Comparison of ENCODE assay signal across 21 mouse cellular contexts in genomic region chr1:156994005-156994643, GRCm38 (mm10). TPM values are rescaled to one million over a fixed set of nuclear protein-coding genes. Genes with fewer than 3 reads are reported as not detected.
DNase-seq lines count a peak whose midpoint lies in the region; ATAC-seq and TF ChIP-seq lines count a peak whose summit lies in the region.
"Had no signal": no experiment of that assay in that cellular context is flagged by ENCODE, and none has a peak within 500 bp of the region (broad histone marks: within the 10 kb centered on the region; RNA-seq: fewer than 3 reads in every experiment).

No protein-coding gene starts in this region.

- TF ChIP-seq CTCF in stomach, postnatal 0 days (IDR thresholded peaks at IDR 0.05; ENCODE audit: low read depth): no peak
- no peak for TF ChIP-seq CTCF in left cerebral cortex, adult 2 months (IDR thresholded peaks at IDR 0.05)

- no peak for DNase-seq in midbrain, embryonic 10.5 days (ENCODE audit: low spot score)
- DNase-seq in midbrain, embryonic 11.5 days (ENCODE audit: low spot score, missing footprints): no peak
- DNase-seq in stomach, postnatal 0 days (ENCODE audit: low spot score): peak; percentile 71
- no peak for DNase-seq in left cerebral cortex, adult 2 months (ENCODE audit: extremely low spot score in 1 of 2, low spot score in 2 of 2)
- DNase-seq: cerebellum, adult 2 months; cerebellum, postnatal 36 days; kidney, adult 2 months; kidney, postnatal 10 days; layer of hippocampus, postnatal 36 days; spleen, adult 18-20 months; thymus, adult 18-20 months; thymus, postnatal 4 days had no signal

- H3K27ac ChIP-seq in forebrain, embryonic 13.5 days: peak overlapping the region; percentile 70; the same call in 1 of the 2 replicates
- no peak overlapping the region for H3K27ac ChIP-seq in forebrain, embryonic 12.5 days
- H3K27ac ChIP-seq in midbrain, embryonic 10.5 days (replicated peaks): peak overlapping the region; percentile 75; the same call in 1 of the 2 replicates
- H3K27ac ChIP-seq in midbrain, embryonic 11.5 days (ENCODE audit: low read depth, low read length): no peak overlapping the region
- 0 out of 2 replicates have a peak overlapping the region, but pooled peaks have one; percentile 38 for H3K27ac ChIP-seq in liver, embryonic 12.5 days
- peak overlapping the region; percentile 53; the same call in 1 of the 2 replicates for H3K27ac ChIP-seq in stomach, postnatal 0 days (replicated peaks)
- H3K27ac ChIP-seq in left cerebral cortex, adult 2 months: no peak overlapping the region
- no peak overlapping the region for H3K27ac ChIP-seq in midbrain, embryonic 15.5 days
- H3K27ac ChIP-seq: embryonic facial prominence, embryonic 15.5 days; heart, embryonic 15.5 days; limb, embryonic 15.5 days; midbrain, embryonic 13.5 days; neural tube, embryonic 13.5 days had no signal

- H3K4me2 ChIP-seq in forebrain, embryonic 13.5 days: no peak overlapping the region
- no peak overlapping the region for H3K4me2 ChIP-seq in forebrain, embryonic 12.5 days
- H3K4me2 ChIP-seq in midbrain, embryonic 11.5 days: no peak overlapping the region
- H3K4me2 ChIP-seq in liver, embryonic 12.5 days: peak overlapping the region; percentile 13; the same call in 1 of the 2 replicates
- H3K4me2 ChIP-seq in stomach, postnatal 0 days (replicated peaks; ENCODE audit: low read depth): no peak overlapping the region
- no peak overlapping the region for H3K4me2 ChIP-seq in midbrain, embryonic 15.5 days
- H3K4me2 ChIP-seq: embryonic facial prominence, embryonic 15.5 days; heart, embryonic 15.5 days; limb, embryonic 15.5 days; midbrain, embryonic 13.5 days; neural tube, embryonic 13.5 days had no signal

- H3K9me3 ChIP-seq in forebrain, embryonic 13.5 days (replicated peaks): no peaks in the 10 kb centered on the region
- no peaks in the 10 kb centered on the region for H3K9me3 ChIP-seq in forebrain, embryonic 12.5 days
- no peaks in the 10 kb centered on the region for H3K9me3 ChIP-seq in midbrain, embryonic 10.5 days (replicated peaks)
- H3K9me3 ChIP-seq in midbrain, embryonic 11.5 days (ENCODE audit: control insufficient read depth, low read length): no peaks in the 10 kb centered on the region
- H3K9me3 ChIP-seq in liver, embryonic 12.5 days (replicated peaks): no peaks in the 10 kb centered on the region
- H3K9me3 ChIP-seq in stomach, postnatal 0 days (ENCODE audit: control insufficient read depth, low read length): no peaks in the 10 kb centered on the region
- H3K9me3 ChIP-seq in midbrain, embryonic 15.5 days: no peaks in the 10 kb centered on the region
- H3K9me3 ChIP-seq: embryonic facial prominence, embryonic 15.5 days; heart, embryonic 15.5 days; limb, embryonic 15.5 days; midbrain, embryonic 13.5 days; neural tube, embryonic 13.5 days had no signal

- no peak for ATAC-seq in forebrain, embryonic 13.5 days
- ATAC-seq in forebrain, embryonic 12.5 days (ENCODE audit: low FRiP score): no peak
- no peak for ATAC-seq in midbrain, embryonic 11.5 days (ENCODE audit: low FRiP score)
- ATAC-seq in liver, embryonic 12.5 days: peak; percentile 59
- peak; percentile 36; the same call in 1 of the 2 replicates for ATAC-seq in stomach, postnatal 0 days (ENCODE audit: low FRiP score, low TSS enrichment)
- ATAC-seq in midbrain, embryonic 15.5 days (replicated peaks): no peak
- ATAC-seq: midbrain, embryonic 13.5 days had no signal

- no peaks in the 10 kb centered on the region for H3K36me3 ChIP-seq in forebrain, embryonic 13.5 days (ENCODE audit: poor library complexity, severe bottlenecking)
- no peaks in the 10 kb centered on the region for H3K36me3 ChIP-seq in forebrain, embryonic 12.5 days (replicated peaks)
- H3K36me3 ChIP-seq in midbrain, embryonic 10.5 days: no peaks in the 10 kb centered on the region
- H3K36me3 ChIP-seq in midbrain, embryonic 11.5 days (ENCODE audit: control insufficient read depth, insufficient read depth, low read length): no peaks in the 10 kb centered on the region
- no peaks in the 10 kb centered on the region for H3K36me3 ChIP-seq in liver, embryonic 12.5 days
- no peaks in the 10 kb centered on the region for H3K36me3 ChIP-seq in stomach, postnatal 0 days (ENCODE audit: control insufficient read depth, insufficient read depth, low read length)
- no peaks in the 10 kb centered on the region for H3K36me3 ChIP-seq in midbrain, embryonic 15.5 days (replicated peaks)
- H3K36me3 ChIP-seq: embryonic facial prominence, embryonic 15.5 days; heart, embryonic 15.5 days; limb, embryonic 15.5 days; midbrain, embryonic 13.5 days; neural tube, embryonic 13.5 days had no signal

- H3K4me3 ChIP-seq in forebrain, embryonic 13.5 days: no peak overlapping the region
- H3K4me3 ChIP-seq in forebrain, embryonic 12.5 days (replicated peaks): no peak overlapping the region
- H3K4me3 ChIP-seq in midbrain, embryonic 10.5 days: no peak overlapping the region
- H3K4me3 ChIP-seq in midbrain, embryonic 11.5 days (ENCODE audit: low read depth, low read length): no peak overlapping the region
- H3K4me3 ChIP-seq in liver, embryonic 12.5 days: no peak overlapping the region
- H3K4me3 ChIP-seq in stomach, postnatal 0 days (ENCODE audit: low read depth, low read length): no peak overlapping the region
- H3K4me3 ChIP-seq in left cerebral cortex, adult 2 months: no peak overlapping the region
- H3K4me3 ChIP-seq in midbrain, embryonic 15.5 days: no peak overlapping the region
- H3K4me3 ChIP-seq: embryonic facial prominence, embryonic 15.5 days; heart, embryonic 15.5 days; limb, embryonic 15.5 days; midbrain, embryonic 13.5 days; neural tube, embryonic 13.5 days had no signal

- intact Hi-C loops in left cerebral cortex, adult 2 months (cut with DNase I): no loop called here

- H3K9ac ChIP-seq in forebrain, embryonic 13.5 days: no peak overlapping the region
- no peak overlapping the region for H3K9ac ChIP-seq in forebrain, embryonic 12.5 days
- no peak overlapping the region for H3K9ac ChIP-seq in midbrain, embryonic 11.5 days (ENCODE audit: low read length)
- peak overlapping the region; percentile 40; the same call in 1 of the 2 replicates for H3K9ac ChIP-seq in liver, embryonic 12.5 days
- no peak overlapping the region for H3K9ac ChIP-seq in stomach, postnatal 0 days (ENCODE audit: low read length)
- H3K9ac ChIP-seq in midbrain, embryonic 15.5 days: no peak overlapping the region
- H3K9ac ChIP-seq: embryonic facial prominence, embryonic 15.5 days; heart, embryonic 15.5 days; limb, embryonic 15.5 days; midbrain, embryonic 13.5 days; neural tube, embryonic 13.5 days had no signal

- TF ChIP-seq EP300 in stomach, postnatal 0 days (optimal IDR thresholded peaks at IDR 0.05): no peak

- no peaks in the 10 kb centered on the region for H3K27me3 ChIP-seq in forebrain, embryonic 13.5 days
- no peaks in the 10 kb centered on the region for H3K27me3 ChIP-seq in forebrain, embryonic 12.5 days
- H3K27me3 ChIP-seq in midbrain, embryonic 10.5 days (ENCODE audit: low read depth, poor library complexity, severe bottlenecking): no peaks in the 10 kb centered on the region
- H3K27me3 ChIP-seq in midbrain, embryonic 11.5 days (ENCODE audit: control insufficient read depth, insufficient read depth, low read length): no peaks in the 10 kb centered on the region
- no peaks in the 10 kb centered on the region for H3K27me3 ChIP-seq in liver, embryonic 12.5 days (replicated peaks)
- H3K27me3 ChIP-seq in stomach, postnatal 0 days (ENCODE audit: control insufficient read depth, insufficient read depth, low read length): no peaks in the 10 kb centered on the region
- no peaks in the 10 kb centered on the region for H3K27me3 ChIP-seq in midbrain, embryonic 15.5 days (replicated peaks)
- H3K27me3 ChIP-seq: embryonic facial prominence, embryonic 15.5 days; heart, embryonic 15.5 days; limb, embryonic 15.5 days; midbrain, embryonic 13.5 days; neural tube, embryonic 13.5 days had no signal

- WGBS in forebrain, embryonic 13.5 days: 65% methylated on average over 15 of the region's 15 CpGs
- WGBS in forebrain, embryonic 12.5 days: 69% methylated on average over 15 of the region's 15 CpGs
- 64% methylated on average over 15 of the region's 15 CpGs for WGBS in midbrain, embryonic 10.5 days
- 65% methylated on average over 15 of the region's 15 CpGs for WGBS in midbrain, embryonic 11.5 days
- 41% methylated on average over 15 of the region's 15 CpGs for WGBS in liver, embryonic 12.5 days (ENCODE audit: insufficient replicate concordance)
- WGBS in stomach, postnatal 0 days: 53% methylated on average over 15 of the region's 15 CpGs
- 65% methylated on average over 15 of the region's 15 CpGs for WGBS in midbrain, embryonic 15.5 days

- H3K4me1 ChIP-seq in forebrain, embryonic 13.5 days: peaks cover 63% of the 10 kb centered on the region
- peaks cover 43% of the 10 kb centered on the region for H3K4me1 ChIP-seq in forebrain, embryonic 12.5 days
- H3K4me1 ChIP-seq in midbrain, embryonic 10.5 days: peaks cover 70% of the 10 kb centered on the region
- peaks cover 16% of the 10 kb centered on the region for H3K4me1 ChIP-seq in midbrain, embryonic 11.5 days (ENCODE audit: control insufficient read depth, insufficient read depth, low read length)
- peaks cover 82% of the 10 kb centered on the region for H3K4me1 ChIP-seq in liver, embryonic 12.5 days
- no peaks in the 10 kb centered on the region for H3K4me1 ChIP-seq in stomach, postnatal 0 days (replicated peaks; ENCODE audit: control insufficient read depth, insufficient read depth)
- peaks cover 32% of the 10 kb centered on the region for H3K4me1 ChIP-seq in midbrain, embryonic 15.5 days

RNA-seq across cellular contexts. Expression of gene Ralgps2, which starts 54.7 kb away (rescaled TPM):
- polyA plus RNA-seq in forebrain, embryonic 13.5 days (2015; fragmentation: Nextera tagmentation; extraction: Ambion mirVana): 123 and 133 TPM in 2 replicates
- 109 and 111 TPM in 2 replicates for polyA plus RNA-seq in forebrain, embryonic 12.5 days (2016; fragmentation: Nextera tagmentation; extraction: Ambion mirVana)
- polyA plus RNA-seq in midbrain, embryonic 10.5 days (2016; fragmentation: Nextera tagmentation; extraction: Ambion mirVana): 92.8 and 96.8 TPM in 2 replicates
- polyA plus RNA-seq in midbrain, embryonic 11.5 days (2014; fragmentation: Nextera tagmentation; extraction: Ambion mirVana): 85.1 and 91.9 TPM in 2 replicates
- polyA plus RNA-seq in liver, embryonic 12.5 days (2016; fragmentation: Nextera tagmentation; extraction: Ambion mirVana): 25.6 and 26.8 TPM in 2 replicates
- 38.7 and 41.3 TPM in 2 replicates for polyA plus RNA-seq in stomach, postnatal 0 days (2015; fragmentation: Nextera tagmentation; extraction: Ambion mirVana)
- total RNA-seq in left cerebral cortex, adult 2 months (2021): 10 to 100 TPM; 40.5 to 43.2 TPM
- 87.9 and 104 TPM in 2 replicates for polyA plus RNA-seq in midbrain, embryonic 15.5 days (2015; fragmentation: Nextera tagmentation; extraction: Ambion mirVana)

Comparison
In these comparisons a context has a peak if more than half of its experiments do, and no peak if none do; other contexts are left out.
1. H3K27ac ChIP-seq: peak in forebrain, embryonic 13.5 days (single experiment), midbrain, embryonic 10.5 days (single experiment), liver, embryonic 12.5 days (single experiment) and stomach, postnatal 0 days (single experiment); none in forebrain, embryonic 12.5 days (single experiment), midbrain, embryonic 11.5 days (single experiment), left cerebral cortex, adult 2 months (single experiment) and midbrain, embryonic 15.5 days (single experiment).
2. ATAC-seq: peak in liver, embryonic 12.5 days (single experiment) and stomach, postnatal 0 days (single experiment); none in forebrain, embryonic 13.5 days (single experiment), forebrain, embryonic 12.5 days (single experiment), midbrain, embryonic 11.5 days (single experiment) and midbrain, embryonic 15.5 days (single experiment).